Mouse (Mus musculus): Measurements from ENCODE around the gene Btbd35f27. TPM values are rescaled to one million over a fixed set of nuclear protein-coding genes. Genes with fewer than 3 reads are reported as not detected.
"Not testable (repeated sequence)": the region's sequence is repeated elsewhere in the genome, so short reads cannot be mapped to it uniquely, and the experiment has no call there.

Btbd35f27 gene
- polyA plus RNA-seq (2016; fragmentation: Nextera tagmentation; extraction: Ambion mirVana): not detected in 2 replicates

DNA sequence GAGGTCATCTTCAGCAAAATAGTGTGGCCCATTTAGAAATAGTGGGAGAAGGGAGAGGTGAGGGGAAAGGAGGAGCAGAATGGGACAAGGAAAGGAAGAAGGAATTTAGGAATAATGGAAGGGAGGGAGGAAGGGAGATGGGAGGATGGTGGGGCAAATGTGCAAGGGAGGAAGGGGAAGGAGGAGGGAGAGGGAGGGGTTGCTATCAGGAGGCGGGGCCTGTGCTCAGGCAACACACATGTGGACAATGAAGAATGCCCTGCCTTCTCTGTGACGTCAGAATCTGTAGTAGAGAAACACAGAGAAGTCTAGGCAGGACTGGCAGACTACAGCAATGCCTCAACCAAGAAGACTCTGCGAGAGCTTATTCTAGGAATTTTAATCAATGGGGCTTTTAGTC is at the start of gene Btbd35f27:
Gene Btbd35f27, plus strand, starts transcription at position 301 of the 400 bp plus-strand sequence.
- not testable (repeated sequence) for H3K4me1 ChIP-seq; H3K27me3 ChIP-seq; H3K4me3 ChIP-seq (replicated peaks); H3K36me3 ChIP-seq (replicated peaks); ATAC-seq (ENCODE audit: low FRiP score); H3K27ac ChIP-seq; H3K9me3 ChIP-seq; H3K4me2 ChIP-seq; H3K9ac ChIP-seq
- 86% methylated on average over 1 of the region's 3 CpGs for WGBS

Other genes with a start within 250 kb of the Btbd35f27 start
- gene Btbd35f4, start 151.6 kb upstream of the Btbd35f27 start, polyA plus RNA-seq (2016; fragmentation: Nextera tagmentation; extraction: Ambion mirVana): not detected in 2 replicates